Mouse (Mus musculus) ovary, postnatal 36 days (tissue): ENCODE data around the gene Tcerg1l.

Experiments
- DNase-seq: peaks from one replicate; pipeline ENCODE4 v3.0.0; 2022; ENCODE audit warnings: low spot score, mixed read lengths

The Tcerg1l gene

GRCm38 (mm10) chr7:138357475-138357874, 40.1 kb downstream of the Tcerg1l start:
- no peak for DNase-seq

- no peak for DNase-seq
These were observed 40.7 kb downstream of the Tcerg1l start for GRCm38 (mm10) chr7:138356655-138357449.

- DNase-seq: no peak
These were observed 52.1 kb downstream of the Tcerg1l start for GRCm38 (mm10) chr7:138345451-138345850.

- DNase-seq: no peak
These were observed 59.1 kb downstream of the Tcerg1l start for GRCm38 (mm10) chr7:138338451-138338850.

- DNase-seq: no peak
These were observed 59.6 kb downstream of the Tcerg1l start for GRCm38 (mm10) chr7:138337946-138338345.

- DNase-seq: no peak
These were observed 64.9 kb downstream of the Tcerg1l start for GRCm38 (mm10) chr7:138332504-138333168.

GRCm38 (mm10) chr7:138331266-138331665, 66.3 kb downstream of the Tcerg1l start:
- no peak for DNase-seq

- no peak for DNase-seq
These were observed 68.9 kb downstream of the Tcerg1l start for GRCm38 (mm10) chr7:138328637-138329036.

GRCm38 (mm10) chr7:138326760-138327159, 70.8 kb downstream of the Tcerg1l start:
- no peak for DNase-seq

GRCm38 (mm10) chr7:138313733-138314132, 83.8 kb downstream of the Tcerg1l start:
- DNase-seq: no peak

- no peak for DNase-seq
These were observed 91.4 kb downstream of the Tcerg1l start for GRCm38 (mm10) chr7:138306126-138306525.

GRCm38 (mm10) chr7:138284790-138285189, 112.7 kb downstream of the Tcerg1l start:
- DNase-seq: no peak

- DNase-seq: no peak
These were observed 122.3 kb downstream of the Tcerg1l start for GRCm38 (mm10) chr7:138275263-138275662.

GRCm38 (mm10) chr7:138271328-138271727, 126.2 kb downstream of the Tcerg1l start:
- DNase-seq: no peak

GRCm38 (mm10) chr7:138269386-138269785, 128.1 kb downstream of the Tcerg1l start:
- no peak for DNase-seq

GRCm38 (mm10) chr7:138267976-138268646, 129.4 kb downstream of the Tcerg1l start:
- no peak for DNase-seq

- no peak for DNase-seq
These were observed 148.9 kb downstream of the Tcerg1l start for GRCm38 (mm10) chr7:138248612-138249011.

GRCm38 (mm10) chr7:138248176-138248575, 149.4 kb downstream of the Tcerg1l start:
- no peak for DNase-seq

GRCm38 (mm10) chr7:138246684-138247083, 150.8 kb downstream of the Tcerg1l start:
- no peak for DNase-seq

GRCm38 (mm10) chr7:138242229-138242628, 155.3 kb downstream of the Tcerg1l start:
- no peak for DNase-seq

- DNase-seq: no peak
These were observed 159.8 kb downstream of the Tcerg1l start for GRCm38 (mm10) chr7:138237708-138238225.

- DNase-seq: no peak
These were observed 173.3 kb downstream of the Tcerg1l start for GRCm38 (mm10) chr7:138224252-138224651.

GRCm38 (mm10) chr7:138222951-138223350, 174.6 kb downstream of the Tcerg1l start:
- DNase-seq: no peak
